Mouse (Mus musculus): ENCODE data around the gene 4930412O13Rik. TPM values are rescaled to one million over a fixed set of nuclear protein-coding genes. Genes with fewer than 3 reads are reported as not detected.

Gene 4930412O13Rik
- total RNA-seq (2015; ENCODE audit: low replicate concordance): not detected in 2 replicates
- not detected in 2 replicates for total RNA-seq (2017; ENCODE audit: low replicate concordance)

- no peak for ATAC-seq (replicated peaks; ENCODE audit: low FRiP score, poor library complexity, severe bottlenecking)
Measured at GRCm38 (mm10) chr2:9881051-9881591, at the start of gene 4930412O13Rik. Gene 4930412O13Rik, plus strand, starts transcription at chr2:9881252.

GRCm38 (mm10) chr2:9833712-9834111 is 47.3 kb upstream of the 4930412O13Rik start:
- ATAC-seq (replicated peaks; ENCODE audit: low FRiP score, poor library complexity, severe bottlenecking): no peak

GRCm38 (mm10) chr2:9835195-9835594 is 45.9 kb upstream of the 4930412O13Rik start:
- ATAC-seq (replicated peaks; ENCODE audit: low FRiP score, poor library complexity, severe bottlenecking): no peak

GRCm38 (mm10) chr2:9852851-9853576 is 28.0 kb upstream of the 4930412O13Rik start:
- no peak for ATAC-seq (replicated peaks; ENCODE audit: low FRiP score, poor library complexity, severe bottlenecking)

- no peak for ATAC-seq (replicated peaks; ENCODE audit: low FRiP score, poor library complexity, severe bottlenecking)
Measured at GRCm38 (mm10) chr2:9855861-9856260, 25.2 kb upstream of the 4930412O13Rik start.

GRCm38 (mm10) chr2:9860698-9861097 is 20.4 kb upstream of the 4930412O13Rik start:
- ATAC-seq (replicated peaks; ENCODE audit: low FRiP score, poor library complexity, severe bottlenecking): no peak

- no peak for ATAC-seq (replicated peaks; ENCODE audit: low FRiP score, poor library complexity, severe bottlenecking)
Measured at GRCm38 (mm10) chr2:9867092-9867825, 13.8 kb upstream of the 4930412O13Rik start.

- ATAC-seq (replicated peaks; ENCODE audit: low FRiP score, poor library complexity, severe bottlenecking): no peak
Measured at GRCm38 (mm10) chr2:9871141-9871716, 9.8 kb upstream of the 4930412O13Rik start.

GRCm38 (mm10) chr2:9871798-9872197 is 9.3 kb upstream of the 4930412O13Rik start:
- ATAC-seq (replicated peaks; ENCODE audit: low FRiP score, poor library complexity, severe bottlenecking): no peak

GRCm38 (mm10) chr2:9872682-9873081 is 8.4 kb upstream of the 4930412O13Rik start:
- ATAC-seq (replicated peaks; ENCODE audit: low FRiP score, poor library complexity, severe bottlenecking): no peak

GRCm38 (mm10) chr2:9873757-9874156 is 7.3 kb upstream of the 4930412O13Rik start:
- no peak for ATAC-seq (replicated peaks; ENCODE audit: low FRiP score, poor library complexity, severe bottlenecking)

- ATAC-seq (replicated peaks; ENCODE audit: low FRiP score, poor library complexity, severe bottlenecking): no peak
Measured at GRCm38 (mm10) chr2:9874467-9875219, 6.4 kb upstream of the 4930412O13Rik start.

- no peak for ATAC-seq (replicated peaks; ENCODE audit: low FRiP score, poor library complexity, severe bottlenecking)
Measured at GRCm38 (mm10) chr2:9875220-9875619, 5.8 kb upstream of the 4930412O13Rik start.

GRCm38 (mm10) chr2:9875676-9876357 is 5.2 kb upstream of the 4930412O13Rik start:
- no peak for ATAC-seq (replicated peaks; ENCODE audit: low FRiP score, poor library complexity, severe bottlenecking)

- ATAC-seq (replicated peaks; ENCODE audit: low FRiP score, poor library complexity, severe bottlenecking): no peak
Measured at GRCm38 (mm10) chr2:9876621-9877325, 4.3 kb upstream of the 4930412O13Rik start.

- no peak for ATAC-seq (replicated peaks; ENCODE audit: low FRiP score, poor library complexity, severe bottlenecking)
Measured at GRCm38 (mm10) chr2:9877326-9877690, 3.7 kb upstream of the 4930412O13Rik start.

GRCm38 (mm10) chr2:9877966-9878563 is 3.0 kb upstream of the 4930412O13Rik start:
- ATAC-seq (replicated peaks; ENCODE audit: low FRiP score, poor library complexity, severe bottlenecking): no peak

GRCm38 (mm10) chr2:9878564-9879081 is 2.4 kb upstream of the 4930412O13Rik start:
- ATAC-seq (replicated peaks; ENCODE audit: low FRiP score, poor library complexity, severe bottlenecking): no peak

Data from erythroid progenitor cell, adult 5-6 weeks (primary cell).